Mouse (Mus musculus): ENCODE measurements around the gene Parva.

Gene Parva

GRCm38 (mm10) chr7:112423438-112423837 is 3.9 kb upstream of the Parva start:
- no peak for ATAC-seq (ENCODE audit: low TSS enrichment)

GRCm38 (mm10) chr7:112426811-112427210 is 494 bp upstream of the Parva start:
- no peak for ATAC-seq (ENCODE audit: low TSS enrichment)

- peak; percentile 93 for ATAC-seq (ENCODE audit: low TSS enrichment)
These were observed 842 bp downstream of the Parva start for GRCm38 (mm10) chr7:112428158-112428535.

- no peak for ATAC-seq (ENCODE audit: low TSS enrichment)
These were observed 12.5 kb downstream of the Parva start for GRCm38 (mm10) chr7:112439846-112440245.

GRCm38 (mm10) chr7:112444152-112444984 is 17.1 kb downstream of the Parva start:
- ATAC-seq (ENCODE audit: low TSS enrichment) = no peak

- no peak for ATAC-seq (ENCODE audit: low TSS enrichment)
These were observed 17.7 kb downstream of the Parva start for GRCm38 (mm10) chr7:112444985-112445367.

- no peak for ATAC-seq (ENCODE audit: low TSS enrichment)
These were observed 19.2 kb downstream of the Parva start for GRCm38 (mm10) chr7:112446498-112446897.

GRCm38 (mm10) chr7:112449954-112450700 is 22.8 kb downstream of the Parva start:
- ATAC-seq (ENCODE audit: low TSS enrichment) = no peak

GRCm38 (mm10) chr7:112452471-112452870 is 25.2 kb downstream of the Parva start:
- ATAC-seq (ENCODE audit: low TSS enrichment) = no peak

- ATAC-seq (ENCODE audit: low TSS enrichment) = no peak
These were observed 26.5 kb downstream of the Parva start for GRCm38 (mm10) chr7:112453805-112454214.

- no peak for ATAC-seq (ENCODE audit: low TSS enrichment)
These were observed 27.1 kb downstream of the Parva start for GRCm38 (mm10) chr7:112454380-112454779.

- ATAC-seq (ENCODE audit: low TSS enrichment) = no peak
These were observed 27.6 kb downstream of the Parva start for GRCm38 (mm10) chr7:112454951-112455350.

GRCm38 (mm10) chr7:112455566-112456110 is 28.3 kb downstream of the Parva start:
- no peak for ATAC-seq (ENCODE audit: low TSS enrichment)

GRCm38 (mm10) chr7:112457373-112457772 is 30.1 kb downstream of the Parva start:
- no peak for ATAC-seq (ENCODE audit: low TSS enrichment)

GRCm38 (mm10) chr7:112457920-112458319 is 30.6 kb downstream of the Parva start:
- no peak for ATAC-seq (ENCODE audit: low TSS enrichment)

- ATAC-seq (ENCODE audit: low TSS enrichment) = no peak; the same call in 1 of the 2 replicates
These were observed 31.1 kb downstream of the Parva start for GRCm38 (mm10) chr7:112458440-112458839.

GRCm38 (mm10) chr7:112463074-112463473 is 35.8 kb downstream of the Parva start:
- ATAC-seq (ENCODE audit: low TSS enrichment) = no peak

GRCm38 (mm10) chr7:112465920-112466319 is 38.6 kb downstream of the Parva start:
- ATAC-seq (ENCODE audit: low TSS enrichment) = no peak

GRCm38 (mm10) chr7:112466786-112467185 is 39.5 kb downstream of the Parva start:
- no peak for ATAC-seq (ENCODE audit: low TSS enrichment)

- ATAC-seq (ENCODE audit: low TSS enrichment) = no peak
These were observed 40.4 kb downstream of the Parva start for GRCm38 (mm10) chr7:112467687-112468111.

GRCm38 (mm10) chr7:112469817-112470216 is 42.5 kb downstream of the Parva start:
- peak; percentile 95 for ATAC-seq (ENCODE audit: low TSS enrichment)

GRCm38 (mm10) chr7:112471316-112471715 is 44.0 kb downstream of the Parva start:
- ATAC-seq (ENCODE audit: low TSS enrichment) = no peak
